Mouse (Mus musculus): Measurements from ENCODE around the gene Atrnl1. TPM values are rescaled to one million over a fixed set of nuclear protein-coding genes. Genes with fewer than 3 reads are reported as not detected.

Atrnl1 gene
- polyA plus RNA-seq (2012; rRNA removed): 23.9 and 25.3 TPM in 2 replicates

GRCm38 (mm10) chr19:57610476-57611261 lies at the start of gene Atrnl1:
TSS of gene Atrnl1 (plus strand) at chr19:57611034.

Other genes with a start within 250 kb of the Atrnl1 start
- gene Trub1, start 158.1 kb upstream of the Atrnl1 start, polyA plus RNA-seq (2012; rRNA removed): 3.1 and 4.5 TPM in 2 replicates

All from colon, adult 2 months (tissue).